ENCODE assay signal across 17 mouse cellular contexts in genomic region chr1:80655854-80656253, GRCm38 (mm10).
DNase-seq lines count a peak whose midpoint lies in the region; ATAC-seq and TF ChIP-seq lines count a peak whose summit lies in the region.
"Had no signal": no experiment of that assay in that cellular context is flagged by ENCODE, and none has a peak within 500 bp of the region (broad histone marks: within the 10 kb centered on the region; RNA-seq: fewer than 3 reads in every experiment).

No protein-coding gene starts in this region.

- no peak overlapping the region for H3K27ac ChIP-seq in kidney, embryonic 14.5 days (ENCODE audit: low read depth, low read length)
- H3K27ac ChIP-seq in thymus, adult 2 months (ENCODE audit: control insufficient read depth, insufficient read depth, low read length): no peak overlapping the region
- H3K27ac ChIP-seq: forebrain, embryonic 10.5 days; heart, embryonic 15.5 days; limb, embryonic 12.5 days; liver, embryonic 15.5 days had no signal

- no peaks in the 10 kb centered on the region for H3K36me3 ChIP-seq in kidney, embryonic 14.5 days (ENCODE audit: control insufficient read depth, insufficient read depth, low read length)
- H3K36me3 ChIP-seq in thymus, adult 2 months (ENCODE audit: control insufficient read depth, insufficient read depth, low read length): no peaks in the 10 kb centered on the region
- H3K36me3 ChIP-seq: forebrain, embryonic 10.5 days; heart, embryonic 15.5 days; limb, embryonic 12.5 days; liver, embryonic 15.5 days had no signal

- H3K4me1 ChIP-seq in kidney, embryonic 14.5 days (ENCODE audit: control insufficient read depth, insufficient read depth, low read length): no peaks in the 10 kb centered on the region
- H3K4me1 ChIP-seq in thymus, adult 2 months (replicated peaks; ENCODE audit: control insufficient read depth, insufficient read depth, low read length): no peaks in the 10 kb centered on the region
- H3K4me1 ChIP-seq: forebrain, embryonic 10.5 days; heart, embryonic 15.5 days; limb, embryonic 12.5 days; liver, embryonic 15.5 days had no signal

- 69% methylated on average over 1 of the region's 1 CpGs for WGBS in kidney, embryonic 14.5 days
- WGBS in thymus, adult 2 months: 95% methylated on average over 1 of the region's 1 CpGs

- H3K4me2 ChIP-seq in kidney, embryonic 14.5 days (replicated peaks; ENCODE audit: low read depth, low read length): no peak overlapping the region
- H3K4me2 ChIP-seq: heart, embryonic 15.5 days; limb, embryonic 12.5 days; liver, embryonic 15.5 days had no signal

- H3K9me3 ChIP-seq in kidney, embryonic 14.5 days (ENCODE audit: control insufficient read depth, low read length): no peaks in the 10 kb centered on the region
- H3K9me3 ChIP-seq: forebrain, embryonic 10.5 days; heart, embryonic 15.5 days; limb, embryonic 12.5 days; liver, embryonic 15.5 days had no signal

- H3K27me3 ChIP-seq in kidney, embryonic 14.5 days (ENCODE audit: control insufficient read depth, insufficient read depth, low read length): no peaks in the 10 kb centered on the region
- H3K27me3 ChIP-seq in thymus, adult 2 months (ENCODE audit: control insufficient read depth, insufficient read depth, low read length): no peaks in the 10 kb centered on the region
- H3K27me3 ChIP-seq: CH12.LX; heart, embryonic 15.5 days; limb, embryonic 12.5 days; liver, embryonic 15.5 days had no signal

- H3K4me3 ChIP-seq in kidney, embryonic 14.5 days (ENCODE audit: low read length): no peak overlapping the region
- no peak overlapping the region for H3K4me3 ChIP-seq in thymus, adult 2 months (ENCODE audit: control insufficient read depth, insufficient read depth, low read length)
- H3K4me3 ChIP-seq: forebrain, embryonic 10.5 days; heart, embryonic 15.5 days; limb, embryonic 12.5 days; liver, embryonic 15.5 days had no signal

- no peak for ATAC-seq in CD4-positive, CD25-positive, alpha-beta regulatory T cell, adult 4 months
- ATAC-seq in kidney, embryonic 14.5 days (ENCODE audit: low FRiP score, low TSS enrichment): no peak

- no peak for TF ChIP-seq CTCF in thymus, adult 2 months (IDR thresholded peaks at IDR 0.05; ENCODE audit: borderline replicate concordance, control insufficient read depth, extremely low read depth, insufficient read depth, low read length, poor library complexity)

- DNase-seq in CD4-positive, CD25-positive, alpha-beta regulatory T cell, adult 2 months (ENCODE audit: low read depth, low spot score): peak; percentile 33
- DNase-seq in kidney, postnatal 10 days: peak; percentile 11
- DNase-seq in thymus, postnatal 4 days: peak; percentile 34
- no peak for DNase-seq in thymus, postnatal 0 days (ENCODE audit: low spot score)
- no peak for DNase-seq in urinary bladder, postnatal 10 days (ENCODE audit: low spot score)
- DNase-seq in thymus, adult 2 months: no peak
- DNase-seq: cerebellum, adult 2 months; gastrocnemius, postnatal 14 days; right cerebral cortex, postnatal 25 days; thymus, postnatal 25 days had no signal

- TF ChIP-seq POLR2A in thymus, adult 2 months (IDR thresholded peaks at IDR 0.05; ENCODE audit: control insufficient read depth, extremely low read depth, insufficient read depth, low read length, poor library complexity): no peak

- H3K9ac ChIP-seq in kidney, embryonic 14.5 days (ENCODE audit: low read depth, low read length): no peak overlapping the region
- H3K9ac ChIP-seq: heart, embryonic 15.5 days; limb, embryonic 12.5 days; liver, embryonic 15.5 days had no signal

Comparison
In these comparisons a context has a peak if more than half of its experiments do, and no peak if none do; other contexts are left out.
1. DNase-seq: peak in CD4-positive, CD25-positive, alpha-beta regulatory T cell, adult 2 months (single experiment), kidney, postnatal 10 days (single experiment) and thymus, postnatal 4 days (single experiment); none in thymus, postnatal 0 days (single experiment), urinary bladder, postnatal 10 days (single experiment) and thymus, adult 2 months (single experiment).